Mouse (Mus musculus) spleen, postnatal 14 days (tissue): ENCODE results near the gene Slc20a1.

Experiments
- DNase-seq, 2 experiments: peaks; one replicate each; pipeline ENCODE4 v3.0.0; 2021 to 2022; ENCODE audit warnings: low spot score in 2 of 2

Gene Slc20a1

DNA sequence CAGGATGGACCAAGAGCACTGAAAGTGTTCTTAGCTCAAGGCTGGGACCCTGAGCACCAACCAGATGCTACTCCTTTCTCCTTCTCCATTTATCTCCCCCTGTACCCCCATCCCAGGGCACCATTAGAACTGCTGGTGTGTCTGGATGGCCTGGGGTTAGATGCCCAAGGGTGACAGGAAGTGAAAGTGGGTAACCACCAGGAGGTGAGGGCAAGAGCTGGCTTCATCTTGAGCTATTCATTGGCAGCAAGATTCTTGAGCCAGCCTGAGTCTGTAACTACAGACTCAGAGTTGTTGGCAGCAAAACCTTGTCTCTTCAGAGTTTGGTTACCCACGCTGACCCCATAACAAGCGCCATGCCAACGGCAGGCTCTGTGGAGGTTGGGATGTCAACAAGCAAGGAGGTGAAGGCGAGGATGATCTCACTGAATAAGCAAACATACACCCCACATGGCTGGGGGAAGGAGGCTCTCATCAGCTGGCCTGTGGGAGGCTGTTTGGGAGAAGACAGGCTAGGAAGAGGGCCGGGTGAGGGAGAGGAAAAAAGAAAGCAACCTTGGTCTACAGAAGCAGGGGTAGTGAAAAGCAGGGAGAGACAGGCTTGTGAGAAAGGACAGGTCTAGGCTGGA is 12.2 kb upstream of the Slc20a1 start:
- DNase-seq: no peak

DNA sequence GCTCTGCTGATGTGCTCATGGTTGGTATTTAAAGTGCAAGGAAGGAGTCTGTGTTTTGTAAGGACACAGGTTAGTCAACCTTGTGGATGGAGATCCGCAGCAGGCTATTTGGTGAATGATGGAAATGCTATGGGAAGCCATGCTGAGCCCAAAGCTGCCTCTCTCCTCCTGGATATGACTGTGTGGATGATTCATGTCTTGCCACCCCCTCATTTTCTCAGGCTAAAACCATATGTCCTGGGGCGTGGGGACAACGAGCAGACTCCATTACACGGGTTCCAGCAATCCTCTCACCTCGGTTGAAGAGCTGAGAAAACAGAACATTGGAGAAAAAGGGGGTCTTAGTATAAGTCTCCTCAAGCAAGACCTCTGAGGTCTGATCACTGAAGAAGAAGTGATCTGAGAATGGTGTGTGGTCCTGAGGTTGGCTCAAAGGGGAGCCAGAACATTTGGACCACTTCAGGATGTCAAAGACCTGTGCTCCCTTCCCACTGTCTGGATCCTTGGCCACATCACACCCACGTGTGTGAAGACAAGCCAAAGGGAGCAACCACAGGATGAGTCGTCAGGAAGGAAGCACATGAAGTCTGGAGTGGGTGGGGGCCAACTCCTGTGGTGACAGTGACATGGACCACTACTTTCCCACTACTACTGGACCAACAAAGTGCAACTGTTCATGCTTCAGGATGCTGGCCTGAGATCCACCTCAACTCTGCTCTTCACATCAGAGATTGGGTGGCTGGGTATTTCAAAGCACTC is 6.0 kb upstream of the Slc20a1 start:
- no peak for DNase-seq

DNA sequence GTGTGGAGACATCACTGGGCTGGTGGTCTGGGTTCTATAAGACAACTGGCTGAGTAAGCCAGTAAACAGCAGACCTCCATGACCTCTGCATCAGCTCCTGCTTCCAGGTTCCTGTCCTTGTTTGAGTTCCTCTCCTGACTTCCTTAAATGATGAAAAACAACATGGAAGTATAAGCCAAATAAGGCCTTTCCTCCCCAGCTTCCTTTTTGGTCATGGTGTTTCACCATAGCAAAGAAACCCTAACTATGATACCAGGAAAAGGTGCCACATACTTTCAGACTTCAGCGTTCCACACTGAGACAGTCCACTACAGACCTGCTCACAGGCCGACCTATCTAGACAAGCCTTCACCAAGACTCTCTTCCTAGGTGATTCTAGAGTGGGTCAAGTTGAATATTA is 2.2 kb upstream of the Slc20a1 start:
- no peak for DNase-seq

DNA sequence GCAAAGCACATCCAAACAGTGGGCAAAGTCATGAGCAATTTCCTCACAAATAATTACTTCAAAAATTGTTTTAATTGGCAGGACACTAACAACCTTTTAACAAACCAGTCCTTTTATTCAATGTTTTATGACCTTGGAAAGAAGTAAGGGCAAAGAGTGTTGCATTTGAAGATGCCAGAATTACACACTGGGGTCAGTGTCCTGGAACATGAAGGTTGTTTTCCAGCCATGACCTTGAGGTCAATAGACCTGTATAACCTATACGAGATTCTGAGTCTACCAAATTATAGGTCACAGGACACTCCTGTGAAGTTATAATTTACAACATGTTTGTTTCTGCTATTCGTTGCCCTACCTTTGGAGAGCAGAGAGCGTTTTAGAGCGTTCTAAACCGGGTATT is 1.4 kb upstream of the Slc20a1 start:
- DNase-seq: no peak

DNA sequence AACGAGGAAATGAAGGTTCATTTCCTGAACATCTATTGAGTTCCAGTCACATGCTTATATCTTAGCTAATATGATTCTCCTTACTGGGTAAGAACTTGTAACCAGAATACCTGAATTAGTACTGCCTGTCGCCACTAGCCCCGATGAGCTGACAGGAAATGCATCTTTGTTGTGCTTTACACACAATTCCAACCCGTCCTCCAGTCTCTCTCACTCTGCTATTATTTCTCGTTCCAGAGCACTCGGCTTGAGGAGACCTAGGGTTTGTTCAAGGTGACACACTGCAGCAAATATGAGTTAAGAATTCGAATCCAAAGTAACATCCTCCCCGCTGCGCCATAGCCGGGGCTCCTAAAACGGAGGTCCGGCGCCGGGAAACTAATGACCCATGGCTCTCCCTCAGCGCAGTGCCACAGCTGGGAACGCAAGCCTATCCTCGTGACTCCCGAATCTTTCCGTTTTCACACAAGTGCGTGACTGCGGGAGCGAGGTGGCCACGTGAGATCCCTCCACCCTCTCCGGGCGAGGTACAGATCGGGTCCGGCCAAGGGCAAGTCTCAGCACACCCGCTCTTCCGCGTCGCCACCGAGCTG is 625 bp upstream of the Slc20a1 start:
- no peak for DNase-seq

DNA sequence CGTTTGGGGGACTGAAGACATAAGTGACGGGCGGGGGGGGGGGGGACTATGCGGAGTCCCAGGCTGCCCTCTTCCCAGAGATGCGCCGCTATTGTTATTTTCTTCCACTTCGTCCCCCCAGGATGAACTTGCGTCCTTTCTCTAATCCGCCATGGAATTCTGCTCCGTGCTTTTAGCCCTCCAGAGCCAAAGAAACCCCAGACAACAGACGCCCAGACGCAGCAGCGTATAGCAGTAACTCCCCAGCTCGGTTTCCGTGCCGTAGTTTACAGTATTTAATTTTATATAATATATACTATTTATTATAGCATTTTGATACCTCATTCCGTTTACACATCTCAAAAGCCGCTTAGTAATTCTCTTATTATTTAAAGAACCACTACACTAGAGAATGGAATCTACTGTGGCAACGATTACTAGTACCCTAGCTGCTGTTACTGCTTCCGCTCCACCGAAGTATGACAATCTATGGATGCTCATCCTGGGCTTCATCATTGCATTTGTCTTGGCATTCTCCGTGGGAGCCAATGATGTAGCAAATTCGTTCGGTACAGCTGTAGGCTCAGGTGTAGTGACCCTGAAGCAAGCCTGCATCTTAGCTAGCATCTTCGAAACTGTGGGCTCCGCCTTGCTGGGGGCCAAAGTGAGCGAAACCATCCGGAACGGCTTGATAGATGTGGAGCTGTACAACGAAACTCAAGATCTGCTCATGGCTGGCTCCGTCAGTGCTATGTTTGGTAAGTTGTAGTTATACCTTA is 943 bp downstream of the Slc20a1 start:
- DNase-seq: peak in 1 of 2 experiments; percentile 27

DNA sequence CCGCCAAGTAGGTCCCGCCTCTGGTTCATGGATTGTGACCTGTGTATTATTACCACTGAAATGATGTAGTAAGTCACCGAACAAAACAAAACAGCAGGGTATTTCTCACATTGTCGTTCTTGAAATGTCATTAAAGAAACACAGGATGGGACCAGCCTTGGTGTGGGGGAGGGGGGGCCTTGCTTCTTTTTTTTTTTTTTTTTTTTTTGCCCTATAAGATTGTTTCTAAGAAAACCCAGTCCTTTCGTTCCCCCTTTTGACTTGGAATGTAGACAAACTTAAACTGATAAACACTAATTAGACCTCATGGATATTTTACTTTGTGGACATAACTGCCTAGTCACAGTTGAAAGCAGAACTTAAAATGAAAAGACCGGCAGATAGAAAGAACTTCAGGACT is 6.4 kb downstream of the Slc20a1 start:
- no peak for DNase-seq

DNA sequence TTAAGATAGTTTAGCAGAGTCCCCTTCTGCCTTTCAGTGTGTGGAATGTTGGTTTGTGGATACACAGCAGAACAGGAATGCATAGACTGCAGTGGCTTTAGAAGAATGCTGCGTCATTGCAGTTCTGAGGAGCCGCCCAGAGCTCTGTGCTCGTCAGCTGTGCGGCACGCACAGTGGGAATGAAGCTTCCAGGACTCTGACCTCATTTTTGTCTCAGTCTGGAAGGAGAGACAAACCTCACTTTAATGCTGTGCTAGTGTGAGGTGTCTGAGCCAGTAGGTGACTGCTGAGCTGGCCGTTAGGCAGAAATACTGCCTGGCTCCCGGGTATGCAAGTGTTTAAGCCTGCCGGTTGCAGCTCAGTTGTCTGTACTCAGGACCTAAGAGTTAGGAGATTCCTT is 8.3 kb downstream of the Slc20a1 start:
- no peak for DNase-seq

DNA sequence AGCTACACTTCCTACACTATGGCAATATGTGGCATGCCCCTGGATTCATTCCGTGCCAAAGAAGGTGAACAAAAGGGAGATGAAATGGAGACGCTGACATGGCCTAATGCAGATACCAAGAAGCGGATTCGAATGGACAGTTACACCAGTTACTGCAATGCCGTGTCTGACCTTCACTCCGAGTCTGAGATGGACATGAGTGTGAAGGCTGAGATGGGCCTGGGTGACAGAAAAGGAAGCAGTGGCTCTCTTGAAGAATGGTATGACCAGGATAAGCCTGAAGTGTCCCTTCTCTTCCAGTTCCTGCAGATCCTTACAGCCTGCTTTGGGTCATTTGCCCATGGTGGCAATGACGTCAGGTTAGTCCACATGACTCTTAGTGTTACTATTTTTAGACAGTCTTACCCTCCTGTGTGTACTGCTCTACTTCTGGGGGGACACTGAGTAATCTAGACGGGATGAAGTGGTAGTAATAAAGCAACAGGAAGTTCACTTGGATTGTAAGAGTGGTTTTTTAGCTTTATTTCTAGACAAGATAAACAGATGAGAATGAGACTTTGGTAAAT is 9.7 kb downstream of the Slc20a1 start:
- no peak for DNase-seq

DNA sequence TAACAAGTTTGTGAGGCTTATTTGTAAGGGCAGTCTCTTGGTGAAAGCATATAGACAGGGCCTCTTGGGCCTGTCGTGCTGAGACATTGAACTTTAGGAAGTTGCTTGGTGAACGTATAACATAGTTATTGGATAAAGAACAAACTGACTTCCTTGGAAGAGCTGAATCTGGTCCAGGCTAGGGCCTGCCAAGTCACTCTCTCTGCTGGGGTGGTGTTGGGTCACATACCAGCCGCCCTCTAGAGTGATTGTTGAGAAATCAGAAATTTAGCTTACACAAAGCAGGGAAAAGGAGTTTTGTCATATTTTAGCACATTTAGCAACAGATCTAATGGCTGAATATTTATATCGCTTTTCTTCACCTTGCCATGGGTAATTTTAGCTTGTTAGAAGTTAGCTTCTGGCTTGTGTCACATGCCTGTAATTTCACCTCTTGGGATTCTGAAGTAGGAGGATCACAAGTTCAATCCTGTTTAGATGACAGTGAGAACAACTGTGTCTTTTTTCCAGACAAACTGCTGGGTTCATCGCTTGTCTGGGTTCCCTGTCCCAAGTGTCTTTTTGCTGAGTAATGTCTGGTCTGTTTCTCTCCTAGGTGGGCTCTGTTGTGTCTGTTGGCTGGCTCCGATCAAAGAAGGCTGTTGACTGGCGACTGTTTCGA is 11.7 kb downstream of the Slc20a1 start:
- DNase-seq: no peak

DNA sequence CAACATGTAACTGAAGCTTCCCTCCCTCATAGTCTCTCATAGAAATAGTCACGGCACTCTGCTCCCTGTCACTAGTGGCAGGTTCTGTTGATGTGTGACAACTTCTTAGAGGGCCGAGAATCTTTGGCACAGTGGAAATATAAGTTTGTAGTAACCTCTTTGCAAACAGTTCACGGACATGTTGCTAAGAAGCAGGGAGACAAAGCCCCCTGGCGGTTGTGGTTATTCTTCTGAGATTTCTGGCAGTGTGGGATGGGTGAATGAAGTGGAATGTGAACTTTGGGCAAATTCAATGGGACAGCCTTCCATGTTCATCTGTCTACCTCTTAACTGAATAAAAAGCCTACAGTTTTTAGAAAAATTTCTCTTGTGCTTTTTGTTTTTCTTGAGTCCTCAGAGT is 12.7 kb downstream of the Slc20a1 start:
- DNase-seq: no peak

DNA sequence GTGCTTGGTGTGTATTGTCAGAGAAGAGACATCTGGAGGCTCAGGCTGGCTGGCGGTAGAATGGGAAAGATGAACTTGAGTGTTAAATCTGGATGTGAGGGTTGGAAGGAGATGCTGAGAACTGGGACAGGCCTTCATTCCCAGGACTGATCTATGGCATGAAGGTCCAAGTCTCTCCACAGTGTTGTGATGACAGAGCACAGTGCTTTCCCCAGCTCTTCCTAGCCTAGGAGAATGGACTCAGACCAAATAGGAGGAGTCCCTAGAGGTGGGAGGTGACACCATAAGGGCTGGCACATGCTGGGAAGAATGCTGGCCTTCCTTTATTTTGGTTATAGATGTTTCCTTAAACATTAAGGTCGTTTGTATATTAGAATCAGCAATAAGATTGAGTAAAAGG is 13.4 kb downstream of the Slc20a1 start:
- DNase-seq: no peak

DNA sequence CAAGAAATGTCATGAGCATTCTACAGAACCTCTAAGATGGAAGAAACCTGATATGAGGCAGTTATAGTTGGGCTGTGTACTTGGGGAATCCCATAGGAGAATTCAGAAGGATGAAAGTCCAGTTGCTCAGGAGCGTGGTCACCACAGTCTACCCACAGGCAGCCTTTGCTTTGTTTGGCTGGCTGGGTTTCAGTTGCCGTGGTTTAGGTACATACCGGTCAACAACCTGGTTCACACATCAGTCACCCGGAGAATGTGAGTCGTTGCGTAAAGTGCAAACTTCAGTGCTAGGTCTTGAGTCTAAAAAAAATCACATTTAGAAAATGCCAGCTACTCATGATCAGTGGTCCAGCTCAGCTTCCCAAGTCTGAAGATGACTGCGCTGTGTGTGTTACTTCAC is 14.0 kb downstream of the Slc20a1 start:
- DNase-seq: no peak

DNA sequence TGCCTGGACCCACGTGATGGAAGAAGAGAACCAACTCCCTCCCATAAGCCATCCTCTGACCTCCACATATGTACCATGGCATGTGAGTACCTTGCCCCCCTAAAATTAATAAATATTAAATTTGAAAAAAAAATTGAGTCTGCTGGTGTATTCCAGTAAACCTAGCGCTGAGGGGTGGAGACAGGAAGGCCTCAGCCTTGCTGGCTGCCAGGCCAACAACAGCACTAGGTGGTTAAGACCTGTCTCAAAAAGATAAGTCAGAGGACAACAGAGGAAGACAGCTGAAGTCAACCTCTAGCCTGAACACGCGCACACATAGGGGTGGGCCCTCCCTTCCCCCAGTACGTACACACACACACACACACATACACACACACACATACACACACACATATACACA is 16.2 kb downstream of the Slc20a1 start:
- DNase-seq: no peak

DNA sequence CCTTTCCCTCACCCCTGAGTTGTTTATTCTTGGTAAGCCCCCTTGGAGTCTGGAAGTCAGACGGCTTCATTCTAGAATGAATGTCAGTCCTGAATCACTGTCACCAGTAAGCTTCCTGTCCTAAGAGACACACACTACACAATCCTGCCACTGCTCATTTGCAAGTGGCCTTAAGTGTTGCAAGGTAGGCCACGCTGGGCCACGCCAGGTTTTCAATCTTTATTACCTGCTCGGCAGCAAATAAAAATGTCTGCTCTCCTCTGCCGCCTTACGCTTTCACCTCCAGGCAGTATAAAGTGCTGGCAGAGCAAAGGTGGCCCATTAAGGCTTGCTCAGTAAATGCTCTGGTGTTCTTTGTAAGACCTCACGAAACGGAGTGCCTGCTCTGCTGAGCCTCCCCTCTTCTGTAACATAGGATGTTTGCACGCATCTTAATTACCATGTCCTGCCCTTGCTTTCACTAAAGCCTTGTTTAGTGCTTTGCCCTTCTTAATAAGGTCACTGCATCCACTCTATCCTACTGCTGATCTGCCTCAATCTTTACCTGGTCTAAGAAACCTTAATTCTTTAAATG is 19.1 kb downstream of the Slc20a1 start:
- DNase-seq: no peak

DNA sequence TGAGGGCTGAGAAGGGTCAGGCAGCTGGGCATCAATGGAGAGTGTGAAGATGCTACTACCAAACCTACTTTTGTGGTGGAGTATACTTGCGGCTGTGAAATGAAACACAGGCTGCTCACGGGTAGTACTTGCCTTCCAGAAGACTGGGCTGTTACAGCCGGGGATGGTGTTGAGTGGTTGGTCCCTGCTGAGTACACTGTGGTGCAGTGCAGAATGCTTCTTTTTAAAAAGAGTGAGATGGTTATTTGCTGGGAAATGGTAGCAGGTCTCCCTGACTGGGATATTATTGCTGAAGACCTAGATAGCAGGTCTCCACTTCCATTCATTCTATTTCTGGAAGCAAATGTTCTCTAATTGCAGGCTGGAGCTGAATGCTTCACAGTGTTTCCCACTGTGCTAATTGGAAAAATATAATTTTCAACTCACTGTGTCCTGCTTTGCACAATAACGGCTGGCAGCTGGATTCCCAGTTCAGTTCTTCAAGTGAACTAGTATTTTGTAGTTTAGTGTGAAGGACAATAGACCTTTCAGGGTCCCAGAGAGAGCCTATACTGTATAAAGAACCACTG is 20.1 kb downstream of the Slc20a1 start:
- DNase-seq: no peak

DNA sequence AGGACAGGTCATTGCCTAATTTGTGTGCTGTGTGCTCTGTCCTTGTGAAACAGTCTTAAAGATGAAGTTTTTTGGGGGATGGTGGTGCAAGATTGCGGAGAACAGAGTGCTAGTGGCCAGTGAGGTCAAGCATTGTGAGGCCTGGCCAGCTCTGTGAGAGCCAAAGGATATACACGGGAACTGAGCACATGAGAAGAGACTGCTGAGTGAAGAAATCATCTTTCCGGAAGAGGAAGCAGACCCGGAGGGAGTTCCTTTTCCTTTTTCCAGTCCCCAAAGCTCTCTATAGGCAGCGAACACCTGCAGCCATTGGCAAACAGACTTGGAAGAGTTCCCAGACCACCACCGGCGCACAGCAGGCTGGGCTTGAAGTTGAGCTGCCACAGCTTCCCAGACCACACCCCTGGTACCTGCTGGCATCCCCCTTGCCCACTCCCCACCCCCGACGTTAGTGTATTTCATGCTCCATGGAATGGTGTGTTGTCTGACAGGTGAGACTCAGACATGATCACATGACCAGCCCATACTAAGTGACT is 22.6 kb downstream of the Slc20a1 start:
- DNase-seq: no peak

DNA sequence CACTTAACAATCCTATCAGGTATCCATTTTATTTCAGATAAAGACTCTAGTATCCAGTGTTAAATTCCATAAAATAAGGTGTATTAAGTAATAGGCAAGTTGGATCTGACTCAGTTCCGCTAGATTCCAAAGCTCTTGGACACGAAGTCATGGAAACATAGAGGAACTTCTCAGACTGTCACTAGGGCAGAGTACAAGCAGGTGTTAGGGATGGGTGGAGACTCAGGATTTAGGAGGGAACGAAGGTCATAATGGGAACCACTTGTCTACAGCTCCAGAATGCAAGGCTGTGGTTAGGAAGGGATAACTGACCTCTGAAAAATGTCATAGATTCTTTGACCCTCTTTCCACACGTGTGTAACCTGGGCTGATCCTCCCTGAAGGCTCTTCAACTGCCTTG is 25.6 kb downstream of the Slc20a1 start:
- DNase-seq: no peak

DNA sequence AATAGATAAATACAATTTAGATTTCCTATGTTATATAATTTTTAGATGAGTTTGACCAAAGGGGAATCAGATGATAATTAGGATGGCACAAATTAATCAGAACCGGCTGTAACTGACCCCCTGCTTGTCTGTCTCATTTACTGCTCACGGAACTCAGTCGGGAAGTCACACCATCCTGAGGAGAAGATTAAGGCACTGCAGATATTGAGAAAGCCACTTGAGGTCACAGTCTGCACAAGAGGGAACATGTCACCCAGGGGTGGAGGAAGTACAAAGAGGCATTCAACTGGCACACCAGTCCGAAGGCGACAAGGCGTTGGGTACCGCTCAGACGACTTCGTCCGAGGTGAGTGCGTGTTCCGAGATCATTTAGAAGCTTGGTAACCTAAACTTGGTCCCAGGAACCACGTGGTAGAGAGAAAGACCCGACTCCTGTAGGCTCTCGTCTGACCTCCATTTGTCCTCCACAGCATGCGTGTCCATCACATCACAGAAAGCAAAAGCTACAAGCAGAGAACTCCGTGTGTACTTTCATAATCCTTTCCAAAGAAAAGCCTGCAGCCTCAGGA is 26.8 kb downstream of the Slc20a1 start:
- no peak for DNase-seq

DNA sequence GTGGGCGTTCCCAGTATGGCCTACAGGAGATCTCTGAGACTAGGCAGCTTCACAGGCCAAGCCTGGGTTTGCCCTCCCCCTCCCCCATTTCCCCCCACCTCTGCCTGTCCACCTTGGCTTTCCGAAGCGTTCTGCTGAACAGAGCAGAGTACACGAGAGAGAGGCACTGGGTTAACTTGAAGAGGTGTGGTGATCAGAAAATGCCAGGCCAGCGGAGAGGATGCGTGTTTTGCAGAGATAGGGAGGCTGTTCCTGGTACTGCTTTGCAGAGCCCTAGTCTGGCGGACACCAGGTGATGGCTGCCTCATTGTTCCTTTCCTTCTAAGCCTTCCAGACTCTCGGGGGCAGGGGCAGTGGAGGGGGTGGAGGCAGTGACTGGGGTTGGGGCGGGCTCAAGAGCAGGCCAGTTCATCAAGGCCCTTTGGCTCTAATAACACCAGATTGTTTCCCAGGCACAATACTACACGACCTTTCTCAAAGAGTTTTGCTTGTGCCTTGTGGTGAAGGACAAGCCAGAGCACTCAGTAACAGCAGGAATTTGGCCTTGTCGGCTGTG is 27.8 kb downstream of the Slc20a1 start:
- DNase-seq: peak; percentile 50 to 54
